ENCODE assay signal across 8 mouse cellular contexts in the genomic region with DNA sequence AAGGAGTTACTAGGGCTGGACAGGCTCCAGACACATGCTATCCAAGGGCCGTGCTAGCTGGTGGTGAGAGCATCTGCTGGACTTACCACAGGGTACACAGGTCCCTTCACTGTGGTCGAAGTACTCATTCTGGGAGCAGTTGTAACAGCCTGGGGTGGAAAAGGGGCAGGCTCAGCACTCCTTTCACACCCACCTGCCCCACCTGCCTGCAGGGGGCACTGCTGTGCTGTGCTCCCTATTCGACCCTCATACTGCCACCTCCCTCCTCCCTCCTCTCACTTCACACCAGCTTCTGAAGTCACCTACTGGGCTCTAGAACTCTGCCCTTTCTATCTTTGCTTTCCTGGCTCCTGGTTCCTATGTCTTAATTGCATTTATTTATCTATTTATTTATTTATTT. TPM values are rescaled to one million over a fixed set of nuclear protein-coding genes. Genes with fewer than 3 reads are reported as not detected.
DNase-seq lines count a peak whose midpoint lies in the region; ATAC-seq and TF ChIP-seq lines count a peak whose summit lies in the region.

No protein-coding gene starts in this region.

- H3K27ac ChIP-seq in heart, embryonic 11.5 days (ENCODE audit: low read depth, low read length): no peak overlapping the region
- no peak overlapping the region for H3K27ac ChIP-seq in liver, postnatal 0 days (ENCODE audit: low read depth)
- H3K27ac ChIP-seq in midbrain, embryonic 15.5 days: no peak overlapping the region

- ATAC-seq in heart, embryonic 11.5 days (replicated peaks; ENCODE audit: insufficient number of reproducible peaks, low FRiP score, low TSS enrichment): no peak
- ATAC-seq in liver, postnatal 0 days: 0 out of 2 replicates have a peak, but pooled peaks have one; percentile 26
- no peak for ATAC-seq in midbrain, embryonic 15.5 days (replicated peaks)

- DNase-seq in heart, postnatal 10 days: peak; percentile 29 to 57
- DNase-seq in A20 (ENCODE audit: low read depth, low spot score): peak; percentile 59
- DNase-seq in ZHBTc4 (ENCODE audit: low read depth, low spot score): peak; percentile 49
- DNase-seq in liver, postnatal 0 days: peak; percentile 66
- no peak for DNase-seq in urinary bladder, postnatal 14 days (ENCODE audit: low spot score)
- DNase-seq in frontal cortex, postnatal 10 days (ENCODE audit: low spot score in 2 of 2): no peak

- H3K4me1 ChIP-seq in heart, embryonic 11.5 days (ENCODE audit: control insufficient read depth, insufficient read depth, low read length): no peaks in the 10 kb centered on the region
- H3K4me1 ChIP-seq in liver, postnatal 0 days (ENCODE audit: insufficient read depth): no peaks in the 10 kb centered on the region
- H3K4me1 ChIP-seq in midbrain, embryonic 15.5 days: no peaks in the 10 kb centered on the region

- no peak overlapping the region for H3K9ac ChIP-seq in heart, embryonic 11.5 days (ENCODE audit: low read depth, low read length)
- H3K9ac ChIP-seq in liver, postnatal 0 days (replicated peaks): no peak overlapping the region
- no peak overlapping the region for H3K9ac ChIP-seq in midbrain, embryonic 15.5 days

- 0 out of 2 replicates have a peak, but pooled peaks cover 2% of the 10 kb centered on the region for H3K27me3 ChIP-seq in heart, embryonic 11.5 days (ENCODE audit: control insufficient read depth, insufficient read depth, low read length)
- no peaks in the 10 kb centered on the region for H3K27me3 ChIP-seq in liver, postnatal 0 days (ENCODE audit: insufficient read depth, low read length)
- H3K27me3 ChIP-seq in midbrain, embryonic 15.5 days (replicated peaks): no peaks in the 10 kb centered on the region

- TF ChIP-seq CTCF in liver, postnatal 0 days (IDR thresholded peaks at IDR 0.05; ENCODE audit: low read depth): peak; percentile 74

- no peak overlapping the region for H3K4me3 ChIP-seq in heart, embryonic 11.5 days (ENCODE audit: low read depth, low read length)
- H3K4me3 ChIP-seq in liver, postnatal 0 days (ENCODE audit: low read depth, low read length): no peak overlapping the region
- H3K4me3 ChIP-seq in midbrain, embryonic 15.5 days: no peak overlapping the region

- TF ChIP-seq EP300 in liver, postnatal 0 days (IDR thresholded peaks at IDR 0.05; ENCODE audit: low read depth): no peak

- no peaks in the 10 kb centered on the region for H3K9me3 ChIP-seq in heart, embryonic 11.5 days (replicated peaks; ENCODE audit: control insufficient read depth, low read length)
- no peaks in the 10 kb centered on the region for H3K9me3 ChIP-seq in liver, postnatal 0 days (ENCODE audit: low read length)
- H3K9me3 ChIP-seq in midbrain, embryonic 15.5 days: no peaks in the 10 kb centered on the region

- H3K36me3 ChIP-seq in heart, embryonic 11.5 days (ENCODE audit: control insufficient read depth, insufficient read depth, low read length): no peaks in the 10 kb centered on the region
- no peaks in the 10 kb centered on the region for H3K36me3 ChIP-seq in liver, postnatal 0 days (replicated peaks; ENCODE audit: insufficient read depth, low read length)
- H3K36me3 ChIP-seq in midbrain, embryonic 15.5 days (replicated peaks): no peaks in the 10 kb centered on the region

- 51% methylated on average over 3 of the region's 3 CpGs for WGBS in heart, embryonic 11.5 days (ENCODE audit: insufficient replicate concordance)
- WGBS in liver, postnatal 0 days (ENCODE audit: insufficient replicate concordance): 38% methylated on average over 3 of the region's 3 CpGs
- 57% methylated on average over 3 of the region's 3 CpGs for WGBS in midbrain, embryonic 15.5 days

- intact Hi-C loops in heart, postnatal 10 days (cut with DNase I): no loop called here

- H3K4me2 ChIP-seq in heart, embryonic 11.5 days: no peak overlapping the region
- H3K4me2 ChIP-seq in liver, postnatal 0 days (ENCODE audit: low read depth, low read length): no peak overlapping the region
- no peak overlapping the region for H3K4me2 ChIP-seq in midbrain, embryonic 15.5 days

RNA-seq across cellular contexts. Expression of gene Muc6, which starts 12.0 kb away (rescaled TPM):
- not detected for total RNA-seq in heart, postnatal 10 days (2021)
- 0.11 and 0.18 TPM in 2 replicates for polyA plus RNA-seq in heart, embryonic 11.5 days (2014; fragmentation: Nextera tagmentation; extraction: Ambion mirVana)
- polyA plus RNA-seq in liver, postnatal 0 days (2015; fragmentation: Nextera tagmentation; extraction: Ambion mirVana): 0.71 and 0.81 TPM in 2 replicates
- 0.27 and 0.37 TPM in 2 replicates for polyA plus RNA-seq in midbrain, embryonic 15.5 days (2015; fragmentation: Nextera tagmentation; extraction: Ambion mirVana)

RNA-seq across cellular contexts. Expression of gene Muc2, which starts 47.0 kb away (rescaled TPM):
- 1 to 10 TPM in 1 of 2 experiments, under 1 TPM in 1; 0.74 to 1.3 TPM for total RNA-seq in heart, postnatal 10 days (2021)
- 0.93 and 1.1 TPM in 2 replicates for polyA plus RNA-seq in heart, embryonic 11.5 days (2014; fragmentation: Nextera tagmentation; extraction: Ambion mirVana)
- 0.12 TPM in 1 of 2 replicates, not detected in the other for polyA plus RNA-seq in liver, postnatal 0 days (2015; fragmentation: Nextera tagmentation; extraction: Ambion mirVana)
- 0.15 and 0.38 TPM in 2 replicates for polyA plus RNA-seq in midbrain, embryonic 15.5 days (2015; fragmentation: Nextera tagmentation; extraction: Ambion mirVana)

Comparison
In these comparisons a context has a peak if more than half of its experiments do, and no peak if none do; other contexts are left out.
1. DNase-seq: peak in heart, postnatal 10 days (2 of 2), A20 (single experiment), ZHBTc4 (single experiment) and liver, postnatal 0 days (single experiment); none in urinary bladder, postnatal 14 days (single experiment) and frontal cortex, postnatal 10 days (0 of 2).